ENCODE assay signal across 8 mouse cellular contexts in genomic region chr11:30267036-30267891, GRCm38 (mm10). TPM values are rescaled to one million over a fixed set of nuclear protein-coding genes. Genes with fewer than 3 reads are reported as not detected.
A peak's percentile ranks its signal among the peaks of the same experiment; 100 is the strongest.
DNase-seq lines count a peak whose midpoint lies in the region; ATAC-seq and TF ChIP-seq lines count a peak whose summit lies in the region.

No protein-coding gene starts in this region.

- under 1% methylated on average over 61 of the region's 69 CpGs for WGBS in forebrain, embryonic 11.5 days
- under 1% methylated on average over 57 of the region's 69 CpGs for WGBS in heart, postnatal 0 days
- under 1% methylated on average over 69 of the region's 69 CpGs for WGBS in liver, embryonic 15.5 days (ENCODE audit: insufficient replicate concordance)
- WGBS in neural tube, embryonic 12.5 days, result under 1% methylated on average over 66 of the region's 69 CpGs

- H3K9me3 ChIP-seq in forebrain, embryonic 11.5 days (ENCODE audit: control insufficient read depth, low read length), result no peaks in the 10 kb centered on the region
- H3K9me3 ChIP-seq in heart, postnatal 0 days (replicated peaks; ENCODE audit: control insufficient read depth, low read length), result no peaks in the 10 kb centered on the region
- no peaks in the 10 kb centered on the region for H3K9me3 ChIP-seq in liver, embryonic 15.5 days (replicated peaks)
- H3K9me3 ChIP-seq in neural tube, embryonic 12.5 days, result no peaks in the 10 kb centered on the region

- ATAC-seq in CD4-positive, CD25-positive, alpha-beta regulatory T cell, adult 4 months, result peak; percentile 69
- peak; percentile 70 for ATAC-seq in forebrain, embryonic 11.5 days (replicated peaks; ENCODE audit: low FRiP score)
- ATAC-seq in heart, postnatal 0 days (ENCODE audit: insufficient read depth, low read depth), result peak; percentile 63
- peak; percentile 56 for ATAC-seq in liver, embryonic 15.5 days (ENCODE audit: insufficient read depth)
- peak; percentile 70 for ATAC-seq in neural tube, embryonic 12.5 days (ENCODE audit: low FRiP score, low read depth)

- H3K4me2 ChIP-seq in forebrain, embryonic 11.5 days (ENCODE audit: low read depth, low read length, severe bottlenecking), result peak overlapping the region; percentile 64
- H3K4me2 ChIP-seq in heart, postnatal 0 days (ENCODE audit: low read depth, low read length), result peak overlapping the region; percentile 77
- peak overlapping the region; percentile 72 for H3K4me2 ChIP-seq in liver, embryonic 15.5 days
- H3K4me2 ChIP-seq in neural tube, embryonic 12.5 days (replicated peaks), result peak overlapping the region; percentile 88

- H3K36me3 ChIP-seq in forebrain, embryonic 11.5 days (ENCODE audit: control insufficient read depth, insufficient read depth, low read length), result no peaks in the 10 kb centered on the region
- no peaks in the 10 kb centered on the region for H3K36me3 ChIP-seq in heart, postnatal 0 days (replicated peaks; ENCODE audit: control insufficient read depth, insufficient read depth, low read length)
- no peaks in the 10 kb centered on the region for H3K36me3 ChIP-seq in liver, embryonic 15.5 days (replicated peaks)
- H3K36me3 ChIP-seq in neural tube, embryonic 12.5 days, result no peaks in the 10 kb centered on the region

- no peak for TF ChIP-seq POLR2A in bone marrow macrophage, adult 2 months (IDR thresholded peaks at IDR 0.05; ENCODE audit: borderline replicate concordance, low read depth, low read length)

- no peak for TF ChIP-seq CTCF in bone marrow macrophage, adult 2 months (IDR thresholded peaks at IDR 0.05; ENCODE audit: low read depth, low read length)
- no peak for TF ChIP-seq CTCF in heart, postnatal 0 days (IDR thresholded peaks at IDR 0.05; ENCODE audit: low read depth)

- TF ChIP-seq EP300 in heart, postnatal 0 days (IDR thresholded peaks at IDR 0.05; ENCODE audit: low read depth), result no peak

- peak overlapping the region; percentile 89 for H3K9ac ChIP-seq in forebrain, embryonic 11.5 days (ENCODE audit: low read length)
- H3K9ac ChIP-seq in heart, postnatal 0 days (replicated peaks; ENCODE audit: low read depth, low read length), result peak overlapping the region; percentile 95
- H3K9ac ChIP-seq in liver, embryonic 15.5 days, result peak overlapping the region; percentile 46; the same call in 1 of the 2 replicates
- H3K9ac ChIP-seq in neural tube, embryonic 12.5 days, result peak overlapping the region; percentile 90

- H3K4me3 ChIP-seq in bone marrow macrophage, adult 2 months (ENCODE audit: insufficient read depth, low read length), result peak overlapping the region; percentile 66
- peak overlapping the region; percentile 85 for H3K4me3 ChIP-seq in forebrain, embryonic 11.5 days (ENCODE audit: low read depth, low read length)
- peak overlapping the region; percentile 93 for H3K4me3 ChIP-seq in heart, postnatal 0 days (ENCODE audit: low read depth, low read length)
- peak overlapping the region; percentile 62 for H3K4me3 ChIP-seq in liver, embryonic 15.5 days (replicated peaks)
- peak overlapping the region; percentile 93 for H3K4me3 ChIP-seq in neural tube, embryonic 12.5 days

- H3K27ac ChIP-seq in bone marrow macrophage, adult 2 months (ENCODE audit: insufficient read depth, low read depth, low read length), result no peak overlapping the region
- H3K27ac ChIP-seq in forebrain, embryonic 11.5 days (ENCODE audit: low read depth, low read length), result peak overlapping the region; percentile 62
- H3K27ac ChIP-seq in heart, postnatal 0 days (ENCODE audit: low read depth), result peak overlapping the region; percentile 100
- no peak overlapping the region for H3K27ac ChIP-seq in liver, embryonic 15.5 days (replicated peaks)
- H3K27ac ChIP-seq in neural tube, embryonic 12.5 days, result peak overlapping the region; percentile 93

- peaks cover 2% of the 10 kb centered on the region; the same call in 1 of the 2 replicates for H3K4me1 ChIP-seq in bone marrow macrophage, adult 2 months (ENCODE audit: control insufficient read depth, insufficient read depth, low read length)
- no peaks in the 10 kb centered on the region for H3K4me1 ChIP-seq in forebrain, embryonic 11.5 days (replicated peaks; ENCODE audit: control insufficient read depth, insufficient read depth, low read length)
- peaks cover 24% of the 10 kb centered on the region; the same call in 1 of the 2 replicates for H3K4me1 ChIP-seq in heart, postnatal 0 days (ENCODE audit: control insufficient read depth, insufficient read depth)
- H3K4me1 ChIP-seq in liver, embryonic 15.5 days (replicated peaks), result peaks cover 3% of the 10 kb centered on the region; the same call in 1 of the 2 replicates
- H3K4me1 ChIP-seq in neural tube, embryonic 12.5 days, result peaks cover 20% of the 10 kb centered on the region

- H3K27me3 ChIP-seq in forebrain, embryonic 11.5 days (ENCODE audit: control insufficient read depth, insufficient read depth, low read length), result peaks cover 8% of the 10 kb centered on the region
- H3K27me3 ChIP-seq in heart, postnatal 0 days (ENCODE audit: control insufficient read depth, insufficient read depth, low read length), result no peaks in the 10 kb centered on the region
- H3K27me3 ChIP-seq in liver, embryonic 15.5 days, result peaks cover 49% of the 10 kb centered on the region
- H3K27me3 ChIP-seq in neural tube, embryonic 12.5 days (replicated peaks), result no peaks in the 10 kb centered on the region

- DNase-seq in forebrain, embryonic 11.5 days (ENCODE audit: low spot score), result peak; percentile 73
- DNase-seq in heart, postnatal 0 days (ENCODE audit: low spot score), result peak; percentile 67
- DNase-seq in kidney, postnatal 36 days, result peak; percentile 52 to 83
- DNase-seq in thymus, postnatal 0 days (ENCODE audit: low spot score), result peak; percentile 25

RNA-seq across cellular contexts. Expression of gene Sptbn1, which starts 0.7 kb away (rescaled TPM):
- 100 to 1,000 TPM in 1 of 2 experiments, 10 to 100 TPM in 1; 95.8 to 120 TPM for polyA plus RNA-seq in CD4-positive, CD25-positive, alpha-beta regulatory T cell, adult 4 months (2017; shearing (Covaris generic))
- 33.4 and 36.3 TPM in 2 replicates for polyA plus RNA-seq in bone marrow macrophage, adult 2 months (2012; ENCODE audit: insufficient read depth, insufficient read length, missing spikeins)
- 74.8 and 77.2 TPM in 2 replicates for polyA plus RNA-seq in forebrain, embryonic 11.5 days (2014; fragmentation: Nextera tagmentation; extraction: Ambion mirVana)
- total RNA-seq in heart, postnatal 0 days (2014; rRNA removed; ENCODE audit: low replicate concordance), result 262 and 271 TPM in 2 replicates
- 118 and 121 TPM in 2 replicates for polyA plus RNA-seq in heart, postnatal 0 days (2015; fragmentation: Nextera tagmentation; extraction: Ambion mirVana)
- 16.9 and 17.1 TPM in 2 replicates for polyA plus RNA-seq in liver, embryonic 15.5 days (2015; fragmentation: Nextera tagmentation; extraction: Ambion mirVana)
- polyA plus RNA-seq in neural tube, embryonic 12.5 days (2016; fragmentation: Nextera tagmentation; extraction: Ambion mirVana), result 110 and 122 TPM in 2 replicates
- polyA plus RNA-seq in thymus, postnatal 0 days (2015; fragmentation: Nextera tagmentation; extraction: Ambion mirVana), result 59.1 and 64.4 TPM in 2 replicates

Comparison
In these comparisons a context has a peak if more than half of its experiments do, and no peak if none do; other contexts are left out.
1. H3K27ac ChIP-seq: peak in forebrain, embryonic 11.5 days (single experiment), heart, postnatal 0 days (single experiment) and neural tube, embryonic 12.5 days (single experiment); none in bone marrow macrophage, adult 2 months (single experiment) and liver, embryonic 15.5 days (single experiment).
2. Peak in every context shown above with its lines, with median percentiles within 50 percentile points of each other: ATAC-seq, H3K4me3 ChIP-seq, DNase-seq, H3K4me2 ChIP-seq and H3K9ac ChIP-seq.